Mouse (Mus musculus) thymus, postnatal 25 days (tissue): ENCODE results near the gene Tprg.
A peak's percentile ranks its signal among the peaks of the same experiment; 100 is the strongest.

Experiments
- DNase-seq: peaks from one replicate; pipeline ENCODE4 v3.0.0; 2022

Tprg gene

GRCm38 (mm10) chr16:25426261-25426660 lies 139.6 kb downstream of the Tprg start:
- peak; percentile 74 for DNase-seq

GRCm38 (mm10) chr16:25440039-25440438 lies 153.4 kb downstream of the Tprg start:
- DNase-seq, result no peak

GRCm38 (mm10) chr16:25445580-25445979 lies 159.0 kb downstream of the Tprg start:
- no peak for DNase-seq

GRCm38 (mm10) chr16:25451511-25451910 lies 164.9 kb downstream of the Tprg start:
- no peak for DNase-seq

GRCm38 (mm10) chr16:25464732-25465131 lies 178.1 kb downstream of the Tprg start:
- no peak for DNase-seq

GRCm38 (mm10) chr16:25465435-25466139 lies 179.0 kb downstream of the Tprg start:
- no peak for DNase-seq

GRCm38 (mm10) chr16:25468040-25468439 lies 181.4 kb downstream of the Tprg start:
- DNase-seq, result no peak

GRCm38 (mm10) chr16:25468662-25469061 lies 182.0 kb downstream of the Tprg start:
- DNase-seq, result no peak
